Mouse (Mus musculus) heart, postnatal 0 days (tissue): Measurements from ENCODE around the gene Pank4. TPM values are rescaled to one million over a fixed set of nuclear protein-coding genes. Genes with fewer than 3 reads are reported as not detected.

Experiments
- ATAC-seq: fragments of 200-750 bp; cut with Nextera tagmentation; 2 replicates; pipeline ENCODE4 v1.8.0; 2017; ENCODE audit warnings: low read depth, moderate number of reproducible peaks, moderate library complexity; ENCODE audit not compliant: insufficient read depth
- DNase-seq: peaks from one replicate; pipeline ENCODE4 v3.0.0-alpha.2; 2016; ENCODE audit warnings: low spot score
- H3K27ac ChIP-seq: fragments of 300-500 bp; sonication (generic); 2 replicates; pipeline ENCODE4 v1.5.1; 2014; ENCODE audit warnings: low read depth, mild to moderate bottlenecking
- H3K27me3 ChIP-seq: fragments of 300-500 bp; sonication (generic); 2 replicates; pipeline ENCODE4 v1.6.1; 2014; ENCODE audit warnings: low read length, mixed read lengths; ENCODE audit not compliant: control insufficient read depth, insufficient read depth
- H3K36me3 ChIP-seq: fragments of 300-500 bp; sonication (generic); replicated peaks from 2 replicates; pipeline ENCODE4 v1.6.1; 2014; ENCODE audit warnings: low read length, mixed read lengths; ENCODE audit not compliant: control insufficient read depth, insufficient read depth
- H3K4me1 ChIP-seq: fragments of 300-500 bp; sonication (generic); 2 replicates; pipeline ENCODE4 v1.6.1; 2014; ENCODE audit warnings: antibody characterized with exemption; ENCODE audit not compliant: control insufficient read depth, insufficient read depth
- H3K4me2 ChIP-seq: fragments of 300-500 bp; sonication (generic); 2 replicates; pipeline ENCODE4 v1.6.1; 2014; ENCODE audit warnings: low read depth, mild to moderate bottlenecking, low read length, moderate library complexity
- H3K4me3 ChIP-seq: fragments of 300-500 bp; sonication (generic); 2 replicates; pipeline ENCODE4 v1.5.1; 2014; ENCODE audit warnings: low read depth, low read length
- H3K9ac ChIP-seq: fragments of 300-500 bp; sonication (generic); replicated peaks from 2 replicates; pipeline ENCODE4 v1.6.1; 2014; ENCODE audit warnings: low read depth, low read length, mixed read lengths
- H3K9me3 ChIP-seq: fragments of 300-500 bp; sonication (generic); replicated peaks from 2 replicates; pipeline ENCODE4 v1.6.1; 2016; ENCODE audit warnings: low read length; ENCODE audit not compliant: control insufficient read depth
- CTCF ChIP-seq: IDR thresholded peaks from 2 replicates; pipeline ENCODE4 v1.5.1; 2016; ENCODE audit warnings: antibody characterized with exemption, control low read depth, low read depth
- EP300 ChIP-seq: IDR thresholded peaks from 2 replicates; pipeline ENCODE4 v1.6.1; 2016; ENCODE audit warnings: antibody characterized with exemption, low read depth
- WGBS: fragments of 180-500 bp; shearing (Covaris S2); extraction: QIAGEN DNeasy Blood & Tissue Kit; methylation state at CpG from one replicate; pipeline ENCODE4 v1.1.7; 2014; 5-methylcytosine and 5-hydroxymethylcytosine counted together
- polyA plus RNA-seq: library from polyadenylated mRNA; unstranded; fragments of >200 nt; fragmentation: Nextera tagmentation; extraction: Ambion mirVana; gene quantifications from 2 replicates; pipeline ENCODE4 v1.2.1, GENCODE M21; 2015
- total RNA-seq: library from RNA; depleted of rRNA; stranded (reverse); fragments of >200 nt; gene quantifications from 2 replicates; pipeline ENCODE4 v1.2.3, GENCODE M21; 2014; ENCODE audit warnings: low replicate concordance

Gene Pank4
- total and polyA plus RNA-seq, 2 experiments from 2014 or later: 27.4 to 62.0 TPM

GRCm38 (mm10) chr4:154982247-154983120 lies 18.6 kb downstream of the Pank4 start:
- Histone ChIP-seq H3K4me1 (peaks cover 2% of the 10 kb centered on the region; the same call in 1 of the 2 replicates), H3K36me3 (peaks cover 41% of the 10 kb centered on the region), H3K4me3 (no peak overlapping the region), H3K27ac (no peak overlapping the region), H3K27me3 (peaks cover 18% of the 10 kb centered on the region; the same call in 1 of the 2 replicates), H3K9me3 (no peaks in the 10 kb centered on the region), H3K9ac (no peak overlapping the region), H3K4me2 (no peak overlapping the region)
- ATAC-seq: no peak
- DNase-seq: no peak
- 71% methylated on average over 19 of the region's 19 CpGs for WGBS
- TF ChIP-seq CTCF (no peak), EP300 (no peak)

- H3K9ac ChIP-seq: no peak overlapping the region
- peaks cover 21% of the 10 kb centered on the region; the same call in 1 of the 2 replicates for H3K27me3 ChIP-seq
- DNase-seq (no peak), ATAC-seq (no peak)
- peaks cover 28% of the 10 kb centered on the region for H3K36me3 ChIP-seq
- no peak overlapping the region for H3K4me2 ChIP-seq
- H3K27ac ChIP-seq: no peak overlapping the region
- TF ChIP-seq EP300 (no peak), CTCF (no peak)
- 22% methylated on average over 24 of the region's 24 CpGs for WGBS
- no peak overlapping the region for H3K4me3 ChIP-seq
- H3K9me3 ChIP-seq: no peaks in the 10 kb centered on the region
- H3K4me1 ChIP-seq: peaks cover 2% of the 10 kb centered on the region; the same call in 1 of the 2 replicates
These were observed 19.8 kb downstream of the Pank4 start for GRCm38 (mm10) chr4:154983767-154984166.

GRCm38 (mm10) chr4:154985151-154985777 lies 21.3 kb downstream of the Pank4 start:
- WGBS: 85% methylated on average over 5 of the region's 5 CpGs
- no peak overlapping the region for H3K9ac ChIP-seq
- H3K27me3 ChIP-seq: peaks cover 21% of the 10 kb centered on the region; the same call in 1 of the 2 replicates

GRCm38 (mm10) chr4:154986096-154986495 lies 22.2 kb downstream of the Pank4 start:
- Histone ChIP-seq H3K9ac (no peak overlapping the region), H3K4me1 (peaks cover 2% of the 10 kb centered on the region; the same call in 1 of the 2 replicates), H3K9me3 (no peaks in the 10 kb centered on the region), H3K4me2 (peak overlapping the region; percentile 16; the same call in 1 of the 2 replicates), H3K27ac (no peak overlapping the region), H3K36me3 (peaks cover 5% of the 10 kb centered on the region), H3K4me3 (no peak overlapping the region), H3K27me3 (peaks cover 21% of the 10 kb centered on the region; the same call in 1 of the 2 replicates)
- DNase-seq (peak; percentile 63), ATAC-seq (peak; percentile 39; the same call in 1 of the 2 replicates)
- TF ChIP-seq EP300 (no peak), CTCF (peak; percentile 63)
- WGBS: 17% methylated on average over 17 of the region's 17 CpGs

More at GRCm38 (mm10) chr4:154985151-154985777, 21.3 kb downstream of the Pank4 start:
- TF ChIP-seq CTCF: no peak
- TF ChIP-seq EP300: no peak
- Histone ChIP-seq H3K36me3 (peaks cover 13% of the 10 kb centered on the region), H3K4me2 (no peak overlapping the region), H3K9me3 (no peaks in the 10 kb centered on the region), H3K27ac (no peak overlapping the region), H3K4me1 (peaks cover 2% of the 10 kb centered on the region; the same call in 1 of the 2 replicates), H3K4me3 (no peak overlapping the region)
- ATAC-seq (no peak), DNase-seq (no peak)

- H3K27me3 ChIP-seq: peaks cover 24% of the 10 kb centered on the region; the same call in 1 of the 2 replicates
- no peak overlapping the region for H3K9ac ChIP-seq
- no peak for ATAC-seq
- H3K4me1 ChIP-seq: peaks cover 2% of the 10 kb centered on the region; the same call in 1 of the 2 replicates
- no peak overlapping the region for H3K4me2 ChIP-seq
- no peaks in the 10 kb centered on the region for H3K36me3 ChIP-seq
- TF ChIP-seq CTCF (no peak), EP300 (no peak)
- 78% methylated on average over 15 of the region's 15 CpGs for WGBS
- no peak overlapping the region for H3K27ac ChIP-seq
- H3K4me3 ChIP-seq: no peak overlapping the region
- H3K9me3 ChIP-seq: no peaks in the 10 kb centered on the region
- DNase-seq: no peak
These were observed 22.8 kb downstream of the Pank4 start for GRCm38 (mm10) chr4:154986750-154987149.
